Mouse (Mus musculus): ENCODE measurements at regions not wholly inside any gene's neighbourhood (a gene's known extent, or its start where the extent isn't known, plus 50 kb on each side); places are given as distances from the start of the nearest gene placed in this dataset.

DNA sequence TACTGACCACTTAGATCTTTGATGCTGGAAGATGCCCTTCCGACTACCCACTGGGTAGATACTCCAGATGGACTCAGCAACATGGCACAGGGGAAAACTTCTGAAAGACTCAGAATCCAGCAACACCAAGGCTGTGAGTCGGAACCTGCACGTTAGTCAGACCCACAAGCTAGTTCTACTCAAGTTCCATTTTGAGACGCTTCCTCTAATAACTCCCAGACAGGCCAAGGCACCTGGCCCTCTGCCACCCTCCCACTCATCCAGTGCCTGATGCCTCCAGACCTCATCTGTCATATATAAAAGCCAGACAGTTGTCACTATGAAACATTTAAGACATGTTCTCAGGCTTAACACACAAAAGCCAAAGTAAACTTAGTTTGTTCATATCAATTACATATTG lies 121.9 kb upstream of the Gm15217 start:
- TF ChIP-seq CTCF (IDR thresholded peaks at IDR 0.05; ENCODE audit: control insufficient read depth, insufficient read depth, insufficient replicate concordance, low read depth, low read length) = no peak
- no peak for TF ChIP-seq POLR2A (IDR thresholded peaks at IDR 0.05; ENCODE audit: control insufficient read depth, low read depth, low read length)
